Mouse (Mus musculus) cerebellum, adult (tissue): Measurements from ENCODE around the gene BC049352.
A peak's percentile ranks its signal among the peaks of the same experiment; 100 is the strongest.

Source experiments
- ATAC-seq: cut with Nextera tagmentation; 2 replicates; pipeline ENCODE4 v1.9.2; 2017; ENCODE audit warnings: mild to moderate bottlenecking, moderate library complexity, mixed read lengths; ENCODE audit not compliant: insufficient number of reproducible peaks, low FRiP score, low TSS enrichment

BC049352 gene

DNA sequence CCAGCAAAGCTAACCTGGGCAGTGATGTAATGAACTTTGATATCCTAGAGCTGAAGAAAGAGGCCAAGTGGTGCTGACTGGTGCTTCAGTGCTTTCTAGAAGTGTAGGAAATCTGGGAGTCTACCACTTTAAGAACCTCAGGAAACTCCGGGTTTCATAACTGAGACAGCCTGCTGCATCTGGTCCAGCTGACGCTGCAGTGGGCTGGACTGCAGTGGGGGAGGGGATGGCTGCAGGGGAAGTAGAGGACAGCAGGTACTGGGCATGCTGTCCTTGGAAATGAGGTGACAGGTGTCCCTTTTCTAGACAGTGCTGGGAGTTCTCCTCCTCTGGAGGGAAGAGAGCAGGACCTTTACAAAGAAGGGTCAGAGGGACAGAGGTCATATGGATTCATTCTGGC, at the start of gene BC049352:
Gene BC049352 (plus strand): TSS at position 238 of the 400 bp plus-strand sequence.
- ATAC-seq, result no peak

DNA sequence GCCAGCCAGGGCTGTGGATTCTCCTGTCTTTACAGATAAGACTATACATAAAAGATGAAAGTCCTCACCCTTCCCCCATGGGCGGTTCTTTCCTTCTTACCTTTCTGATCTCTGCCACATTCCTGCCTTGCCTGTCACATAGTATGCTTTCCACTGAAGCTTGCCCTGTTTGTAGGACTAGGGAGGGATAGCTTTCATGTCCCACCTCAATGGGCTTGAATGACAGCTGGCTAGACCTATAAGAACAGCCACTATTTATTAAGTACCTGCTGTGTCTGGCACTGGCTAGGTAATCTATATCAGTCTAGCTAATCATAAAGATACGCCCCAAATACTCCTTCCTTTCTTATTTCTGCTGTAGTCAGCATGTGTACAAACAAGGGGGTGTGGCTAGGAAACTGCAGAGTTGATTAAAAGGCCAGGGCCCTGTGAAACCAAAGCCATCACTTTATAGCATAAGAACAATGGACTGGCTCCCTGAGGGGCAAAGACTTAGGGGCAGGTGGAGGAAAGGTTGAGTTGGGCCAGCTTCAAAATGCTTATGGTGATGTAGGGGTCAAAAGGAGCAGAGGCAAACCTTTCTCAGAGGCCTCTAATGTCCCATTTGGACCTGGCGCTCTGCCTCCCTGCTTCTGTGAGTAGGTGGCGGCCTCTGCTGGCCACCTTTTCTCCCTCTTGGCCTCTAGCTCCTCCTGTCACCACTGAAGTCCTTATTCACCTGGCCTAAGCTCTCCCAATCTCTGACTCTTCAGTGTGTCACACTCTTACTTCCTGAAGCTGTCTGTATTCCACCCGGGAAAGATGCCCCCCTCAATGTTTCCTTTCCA, 48.1 kb upstream of the BC049352 start:
- ATAC-seq, result 0 out of 2 replicates have a peak, but pooled peaks have one; percentile 65

GRCm38 (mm10) chr9:45136442-45137169, 45.2 kb upstream of the BC049352 start:
- no peak for ATAC-seq

GRCm38 (mm10) chr9:45138191-45139032, 43.4 kb upstream of the BC049352 start, which contains the start of gene Scn4b:
Gene Scn4b (plus strand): TSS chr9:45138395.
- ATAC-seq, result no peak

DNA sequence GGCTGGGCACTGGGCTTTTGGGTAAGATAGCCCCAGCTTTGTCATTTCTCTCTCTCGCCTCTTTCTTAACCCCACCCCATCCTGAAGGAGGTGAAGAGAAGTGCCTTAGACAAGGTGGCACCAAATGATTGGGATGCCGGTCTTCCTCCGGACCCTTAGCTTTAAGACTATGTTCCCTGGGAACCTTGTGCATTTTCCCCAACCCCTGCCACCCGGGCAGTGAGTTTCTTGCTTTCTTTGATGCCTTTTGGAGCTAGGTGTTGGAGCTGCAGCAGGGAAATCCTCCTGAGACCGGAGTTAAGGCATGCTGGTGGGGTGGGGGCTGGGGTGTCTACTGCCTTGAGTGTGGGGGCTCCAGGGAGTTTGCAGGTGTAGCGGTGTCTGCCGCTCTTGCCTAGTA, 42.7 kb upstream of the BC049352 start:
- no peak for ATAC-seq

DNA sequence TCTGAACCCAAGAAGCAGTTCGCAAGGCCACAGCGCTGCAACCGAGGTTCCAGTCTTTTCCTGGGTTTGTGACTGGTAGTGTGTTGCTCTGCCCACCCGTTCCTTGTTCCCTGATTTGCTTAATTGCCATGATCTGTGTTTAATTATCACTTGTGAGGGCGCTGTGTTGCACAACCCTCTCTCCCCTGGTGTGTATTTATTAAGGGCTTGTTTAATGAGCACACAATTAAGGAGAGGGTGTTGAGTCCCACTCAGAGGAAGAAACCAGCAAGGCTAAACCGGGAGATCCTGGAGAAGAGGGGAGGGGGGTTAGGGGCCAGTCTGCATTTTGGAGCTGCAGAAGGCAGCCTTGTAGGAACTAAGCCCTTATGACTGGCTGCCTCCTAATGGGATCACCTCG, 40.9 kb upstream of the BC049352 start:
- no peak for ATAC-seq

- no peak for ATAC-seq
Measured at GRCm38 (mm10) chr9:45142686-45143085, 39.1 kb upstream of the BC049352 start.

DNA sequence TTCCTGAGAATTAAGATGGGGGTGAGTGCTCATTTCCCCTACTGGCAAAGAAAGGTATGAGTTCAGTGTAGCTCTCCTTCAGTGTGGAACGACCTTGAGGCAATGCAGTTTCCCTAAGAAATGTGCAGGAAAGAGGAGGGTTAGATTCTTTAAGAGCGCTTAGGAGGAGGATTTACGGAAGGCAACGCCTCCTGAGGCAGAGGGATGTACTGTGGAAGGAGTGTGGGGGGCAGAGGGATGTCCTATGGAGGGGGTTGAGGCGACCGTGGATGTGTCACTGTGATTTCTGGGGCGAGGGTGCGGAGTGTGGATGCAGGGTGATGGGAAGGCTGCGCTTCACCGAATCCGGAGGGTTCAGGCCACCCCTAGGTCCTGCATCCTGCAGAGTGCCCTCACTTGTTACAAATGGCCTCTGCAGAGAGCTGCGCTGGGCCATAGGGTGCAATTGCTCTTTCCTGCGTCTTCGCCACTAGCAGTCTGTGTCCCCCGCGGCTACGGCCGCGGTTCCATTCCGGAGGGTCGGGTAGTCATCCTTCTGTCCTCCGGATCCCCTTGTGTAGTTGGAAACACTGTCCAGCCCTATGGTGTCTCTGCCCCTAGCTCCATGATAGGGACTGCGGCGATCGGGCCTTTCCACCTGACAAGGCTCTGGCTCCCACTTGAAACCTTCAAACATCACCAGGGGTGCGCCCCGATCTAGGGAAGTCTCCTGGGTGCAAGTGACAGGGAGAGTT, 36.1 kb upstream of the BC049352 start:
- ATAC-seq, result peak; percentile 24; the same call in 1 of the 2 replicates

- ATAC-seq, result peak; percentile 13; the same call in 1 of the 2 replicates
Measured at GRCm38 (mm10) chr9:45146267-45146597, 35.6 kb upstream of the BC049352 start.

GRCm38 (mm10) chr9:45150933-45151332, 30.9 kb upstream of the BC049352 start:
- no peak for ATAC-seq

- no peak for ATAC-seq
Measured at GRCm38 (mm10) chr9:45153361-45153760, 28.4 kb upstream of the BC049352 start.

GRCm38 (mm10) chr9:45167903-45168302, 13.9 kb upstream of the BC049352 start:
- no peak for ATAC-seq

- ATAC-seq, result no peak
Measured at GRCm38 (mm10) chr9:45170150-45170549, 11.7 kb upstream of the BC049352 start.

DNA sequence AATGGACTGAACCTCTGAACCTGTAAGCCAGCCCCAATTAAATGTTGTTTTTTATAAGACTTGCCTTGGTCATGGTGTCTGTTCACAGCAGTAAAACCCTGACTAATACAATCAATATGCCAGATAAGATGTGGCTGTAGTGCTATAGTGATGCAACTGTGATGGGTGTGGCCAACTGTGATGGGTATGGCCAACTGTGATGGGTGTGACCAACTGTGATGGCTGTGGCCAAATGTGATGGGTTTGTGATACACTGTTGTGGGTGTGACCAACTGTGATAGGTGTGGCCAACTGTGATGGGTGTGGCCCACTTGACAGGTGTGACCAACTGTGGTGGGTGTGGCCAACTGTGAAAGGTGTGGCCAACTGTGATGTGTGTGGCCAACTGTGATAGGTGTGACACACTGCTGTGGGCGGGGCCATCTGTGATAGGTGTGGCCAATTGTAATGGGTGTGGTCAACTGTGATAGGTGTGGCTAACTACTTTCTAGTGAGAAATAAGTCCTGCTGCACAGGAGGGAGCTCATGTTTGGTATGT, 10.7 kb upstream of the BC049352 start:
- no peak for ATAC-seq

DNA sequence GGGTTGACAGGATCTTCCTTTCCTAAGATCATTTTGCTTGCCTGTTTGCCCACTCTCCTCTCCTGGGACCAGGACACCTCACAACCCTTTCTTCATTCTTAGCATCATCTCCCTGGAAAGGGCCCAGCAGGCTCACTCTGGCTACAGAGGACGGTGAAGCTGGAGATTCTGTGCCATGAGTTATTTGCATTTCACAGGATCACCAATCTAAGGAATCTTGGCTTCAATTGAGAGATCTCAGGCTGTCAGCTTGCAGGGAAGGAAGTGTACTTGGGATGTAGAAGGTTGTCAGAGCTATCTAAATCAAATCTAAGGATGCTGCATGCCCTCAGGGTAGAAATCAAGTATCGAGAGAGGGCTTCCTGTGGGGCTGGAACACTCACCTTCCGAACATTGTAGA, 8.3 kb upstream of the BC049352 start:
- ATAC-seq, result no peak

GRCm38 (mm10) chr9:45179282-45179681, 2.5 kb upstream of the BC049352 start:
- no peak for ATAC-seq

DNA sequence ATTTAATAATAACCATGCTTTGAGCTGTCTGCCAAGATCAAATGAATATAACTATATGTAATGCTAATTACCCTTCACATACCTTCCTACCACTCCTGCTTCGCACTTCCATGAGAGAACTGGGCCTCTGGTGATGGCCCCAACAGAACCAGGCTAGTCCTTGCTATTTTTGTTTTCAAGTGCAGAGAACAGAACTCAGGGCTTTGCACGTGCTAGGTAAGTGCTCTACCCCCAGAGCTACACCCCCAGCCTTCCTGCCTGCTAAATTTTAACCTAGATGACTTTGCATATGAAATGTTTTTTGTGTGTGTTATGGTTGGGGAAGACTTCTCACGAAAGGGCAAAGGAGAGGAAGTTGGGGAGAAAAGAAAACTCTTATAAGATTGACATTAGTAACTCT, 714 bp downstream of the BC049352 start:
- ATAC-seq, result no peak

GRCm38 (mm10) chr9:45183266-45183665, 1.5 kb downstream of the BC049352 start:
- no peak for ATAC-seq

DNA sequence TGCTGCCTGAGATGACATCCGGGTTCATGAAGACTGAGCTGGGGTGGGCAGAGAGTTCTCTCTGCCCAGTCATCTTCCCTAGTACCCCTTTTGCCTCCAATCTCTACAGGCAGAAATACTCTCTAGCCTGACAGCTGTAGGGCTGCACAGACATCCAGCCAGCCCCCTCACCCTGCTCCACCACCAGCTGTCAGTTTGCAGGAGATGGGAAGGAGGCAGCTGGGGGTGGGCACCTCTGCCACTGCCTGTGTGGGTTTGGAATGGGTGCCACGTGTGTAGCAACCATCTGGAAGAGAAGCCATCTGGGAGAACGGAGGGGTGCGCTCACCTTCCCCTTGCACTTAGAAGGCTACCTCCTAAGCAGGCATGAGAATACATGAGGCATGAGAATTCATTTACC, 3.4 kb downstream of the BC049352 start:
- ATAC-seq, result no peak
